ENCODE assay signal across 10 mouse cellular contexts in the genomic region with DNA sequence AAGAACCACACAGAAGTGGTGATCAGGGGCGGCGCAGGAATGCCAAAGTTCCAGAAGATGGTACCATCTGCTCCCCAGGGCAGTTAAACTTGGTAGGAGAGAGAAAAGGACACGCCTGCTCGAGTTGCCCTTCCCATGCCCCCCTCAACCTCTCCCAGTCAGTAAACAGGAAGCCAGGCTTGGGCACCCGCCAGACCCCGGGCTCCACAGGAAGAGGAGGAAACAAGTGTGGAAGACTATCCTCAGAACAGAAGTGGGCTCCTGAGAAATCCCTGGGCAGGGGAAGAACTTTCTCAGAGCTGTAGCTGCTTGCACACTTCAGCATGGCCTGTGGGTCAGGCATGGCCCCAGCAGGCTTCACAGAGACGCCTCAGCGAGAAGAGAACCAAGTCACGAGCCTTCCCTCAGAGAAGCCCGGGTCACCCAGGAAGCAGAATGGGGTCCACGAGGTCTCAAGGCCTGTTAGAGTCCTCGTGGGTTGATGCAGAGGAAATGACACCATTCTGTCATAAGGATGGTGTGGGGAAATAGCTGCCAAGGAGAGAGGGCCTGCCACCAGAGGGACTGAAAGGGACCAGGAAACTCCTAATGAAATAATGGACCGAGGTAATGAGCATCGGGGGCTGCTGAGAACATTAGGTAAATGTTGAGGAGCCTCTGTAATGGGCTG. TPM values are rescaled to one million over a fixed set of nuclear protein-coding genes. Genes with fewer than 3 reads are reported as not detected.
DNase-seq lines count a peak whose midpoint lies in the region; ATAC-seq and TF ChIP-seq lines count a peak whose summit lies in the region.
"Had no signal": no experiment of that assay in that cellular context is flagged by ENCODE, and none has a peak within 500 bp of the region (broad histone marks: within the 10 kb centered on the region; RNA-seq: fewer than 3 reads in every experiment).

No protein-coding gene starts in this region.

- no peak overlapping the region for H3K4me3 ChIP-seq in cerebellum, adult 2 months (replicated peaks; ENCODE audit: insufficient read depth, low read depth, low read length)
- H3K4me3 ChIP-seq: liver, embryonic 15.5 days had no signal

- TF ChIP-seq POLR2A in cerebellum, adult 2 months (IDR thresholded peaks at IDR 0.05; ENCODE audit: borderline replicate concordance, insufficient read depth, low read length): no peak

- TF ChIP-seq CTCF in cerebellum, adult 2 months (IDR thresholded peaks at IDR 0.05; ENCODE audit: borderline replicate concordance, insufficient read depth, low read depth, low read length): no peak

- peak overlapping the region; percentile 38; the same call in 1 of the 2 replicates for H3K27ac ChIP-seq in cerebellum, adult 2 months (ENCODE audit: insufficient read depth, low read length)
- H3K27ac ChIP-seq: liver, embryonic 15.5 days had no signal

- 42% methylated on average over 14 of the region's 14 CpGs for WGBS in cerebellum, adult 2 months

- peak; percentile 44 to 47 for ATAC-seq in hematopoietic stem cell, adult 5-6 weeks (replicated peaks in 1 of 2; ENCODE audit: insufficient read depth in 1 of 2, low FRiP score in 2 of 2, low TSS enrichment in 1 of 2, low read depth in 1 of 2, poor library complexity in 2 of 2, severe bottlenecking in 2 of 2)

- peaks cover 29% of the 10 kb centered on the region for H3K4me1 ChIP-seq in cerebellum, adult 2 months (ENCODE audit: control insufficient read depth, insufficient read depth, low read length)
- H3K4me1 ChIP-seq: liver, embryonic 15.5 days had no signal

- peak; percentile 39 to 47 for DNase-seq in cerebellum, adult 2 months
- DNase-seq in cerebellum, adult 11 months: no peak
- peak; percentile 44 for DNase-seq in urinary bladder, postnatal 14 days (ENCODE audit: low spot score)
- DNase-seq in urinary bladder, adult 2 months (ENCODE audit: low spot score): no peak
- DNase-seq in lung, adult 18-20 months: peak; percentile 86 to 90
- no peak for DNase-seq in natural killer cell, adult 2 months (ENCODE audit: low spot score in 2 of 2)
- DNase-seq in yolk sac, embryonic 10.5 days (ENCODE audit: low spot score): no peak

- H3K27me3 ChIP-seq in cerebellum, adult 2 months (ENCODE audit: control insufficient read depth, insufficient read depth, low read length): no peaks in the 10 kb centered on the region
- H3K27me3 ChIP-seq: liver, embryonic 15.5 days had no signal

RNA-seq across cellular contexts. Expression of gene Fam219a, which starts 14.2 kb away (rescaled TPM):
- polyA plus RNA-seq in cerebellum, adult 2 months (2012; rRNA removed): 137 and 147 TPM in 2 replicates
- 20.9 and 21.3 TPM in 2 replicates for polyA plus RNA-seq in urinary bladder, adult 2 months (2012; rRNA removed)
- 1.3 and 2.2 TPM in 2 replicates for total RNA-seq in hematopoietic stem cell, adult 5-6 weeks (2017)

RNA-seq across cellular contexts. Expression of gene Dnaic1, which starts 14.4 kb away (rescaled TPM):
- 8.1 and 9.3 TPM in 2 replicates for polyA plus RNA-seq in cerebellum, adult 2 months (2012; rRNA removed)
- 85.3 and 93.8 TPM in 2 replicates for polyA plus RNA-seq in urinary bladder, adult 2 months (2012; rRNA removed)
- total RNA-seq in hematopoietic stem cell, adult 5-6 weeks (2017): not detected in 2 replicates
- polyA plus RNA-seq: C2C12 had no signal

RNA-seq across cellular contexts. Expression of gene 1110017D15Rik, which starts 38.0 kb away (rescaled TPM):
- 4.3 and 6.4 TPM in 2 replicates for polyA plus RNA-seq in cerebellum, adult 2 months (2012; rRNA removed)
- polyA plus RNA-seq in urinary bladder, adult 2 months (2012; rRNA removed): 0.10 and 0.22 TPM in 2 replicates
- total RNA-seq in hematopoietic stem cell, adult 5-6 weeks (2017): not detected in 2 replicates
- polyA plus RNA-seq: liver, embryonic 15.5 days had no signal

RNA-seq across cellular contexts. Expression of gene AI464131, which starts 52.3 kb away (rescaled TPM):
- polyA plus RNA-seq in cerebellum, adult 2 months (2012; rRNA removed): 18.6 and 19.9 TPM in 2 replicates
- 8.0 and 11.4 TPM in 2 replicates for polyA plus RNA-seq in urinary bladder, adult 2 months (2012; rRNA removed)
- total RNA-seq in hematopoietic stem cell, adult 5-6 weeks (2017): 0.20 TPM in 1 of 2 replicates, not detected in the other

Comparison
In these comparisons a context has a peak if more than half of its experiments do, and no peak if none do; other contexts are left out.
1. DNase-seq: peak in cerebellum, adult 2 months (2 of 2), urinary bladder, postnatal 14 days (single experiment) and lung, adult 18-20 months (2 of 2); none in cerebellum, adult 11 months (single experiment), urinary bladder, adult 2 months (single experiment), natural killer cell, adult 2 months (0 of 2) and yolk sac, embryonic 10.5 days (single experiment).